Mouse (Mus musculus) B cell, adult 2 months (primary cell): Measurements from ENCODE around the gene Ccdc13.

ENCODE experiments used
- DNase-seq, 2 experiments: peaks; one replicate each; pipeline ENCODE4 v3.0.0; 2022

Gene Ccdc13

GRCm38 (mm10) chr9:121797722-121798121 lies 41.5 kb downstream of the Ccdc13 start:
- no peak for DNase-seq

GRCm38 (mm10) chr9:121794972-121795539 lies 44.2 kb downstream of the Ccdc13 start:
- DNase-seq: no peak

GRCm38 (mm10) chr9:121791757-121792521 lies 47.3 kb downstream of the Ccdc13 start, which contains the start of gene Hhatl:
TSS of gene Hhatl (minus strand) at chr9:121792507.
- DNase-seq: no peak

GRCm38 (mm10) chr9:121791206-121791605 lies 48.1 kb downstream of the Ccdc13 start:
- DNase-seq: peak; percentile 22 to 24

- DNase-seq: no peak
These were observed 52.9 kb downstream of the Ccdc13 start for GRCm38 (mm10) chr9:121786359-121786758.

- DNase-seq: no peak
These were observed 54.0 kb downstream of the Ccdc13 start for GRCm38 (mm10) chr9:121785261-121785660.

GRCm38 (mm10) chr9:121784801-121785200 lies 54.5 kb downstream of the Ccdc13 start:
- no peak for DNase-seq

GRCm38 (mm10) chr9:121778066-121778624 lies 61.1 kb downstream of the Ccdc13 start:
- DNase-seq: no peak

GRCm38 (mm10) chr9:121777484-121778065 lies 61.7 kb downstream of the Ccdc13 start, which contains the start of gene Klhl40:
TSS of gene Klhl40 (plus strand) at chr9:121777607.
- DNase-seq: no peak

- DNase-seq: no peak
These were observed 62.8 kb downstream of the Ccdc13 start for GRCm38 (mm10) chr9:121776511-121776910.

- DNase-seq: no peak
These were observed 63.3 kb downstream of the Ccdc13 start for GRCm38 (mm10) chr9:121775951-121776350.

GRCm38 (mm10) chr9:121772412-121772811 lies 66.8 kb downstream of the Ccdc13 start:
- no peak for DNase-seq

- DNase-seq: no peak
These were observed 74.0 kb downstream of the Ccdc13 start for GRCm38 (mm10) chr9:121765166-121765855.

- DNase-seq: no peak
These were observed 75.5 kb downstream of the Ccdc13 start for GRCm38 (mm10) chr9:121763716-121764115.

- no peak for DNase-seq
These were observed 76.5 kb downstream of the Ccdc13 start for GRCm38 (mm10) chr9:121762761-121763160.

- DNase-seq: no peak
These were observed 77.0 kb downstream of the Ccdc13 start for GRCm38 (mm10) chr9:121762248-121762647.

GRCm38 (mm10) chr9:121761787-121762186 lies 77.5 kb downstream of the Ccdc13 start:
- DNase-seq: peak in 1 of 2 experiments; percentile 19

- DNase-seq: no peak
These were observed 78.1 kb downstream of the Ccdc13 start for GRCm38 (mm10) chr9:121761091-121761665.

- peak; percentile 38 to 41 for DNase-seq
These were observed 78.8 kb downstream of the Ccdc13 start for GRCm38 (mm10) chr9:121760271-121761090.

- peak in 1 of 2 experiments; percentile 31 for DNase-seq
These were observed 79.9 kb downstream of the Ccdc13 start, which contains the start of gene Zfp651 for GRCm38 (mm10) chr9:121759091-121760081. TSS of gene Zfp651 (plus strand) at chr9:121759330.
